Mouse (Mus musculus): Measurements from ENCODE around the gene Tbc1d23. TPM values are rescaled to one million over a fixed set of nuclear protein-coding genes. Genes with fewer than 3 reads are reported as not detected.
"Not testable (repeated sequence)": the region's sequence is repeated elsewhere in the genome, so short reads cannot be mapped to it uniquely, and the experiment has no call there.

The Tbc1d23 gene
- polyA plus RNA-seq, 1 experiment, result 21.4 TPM

DNA sequence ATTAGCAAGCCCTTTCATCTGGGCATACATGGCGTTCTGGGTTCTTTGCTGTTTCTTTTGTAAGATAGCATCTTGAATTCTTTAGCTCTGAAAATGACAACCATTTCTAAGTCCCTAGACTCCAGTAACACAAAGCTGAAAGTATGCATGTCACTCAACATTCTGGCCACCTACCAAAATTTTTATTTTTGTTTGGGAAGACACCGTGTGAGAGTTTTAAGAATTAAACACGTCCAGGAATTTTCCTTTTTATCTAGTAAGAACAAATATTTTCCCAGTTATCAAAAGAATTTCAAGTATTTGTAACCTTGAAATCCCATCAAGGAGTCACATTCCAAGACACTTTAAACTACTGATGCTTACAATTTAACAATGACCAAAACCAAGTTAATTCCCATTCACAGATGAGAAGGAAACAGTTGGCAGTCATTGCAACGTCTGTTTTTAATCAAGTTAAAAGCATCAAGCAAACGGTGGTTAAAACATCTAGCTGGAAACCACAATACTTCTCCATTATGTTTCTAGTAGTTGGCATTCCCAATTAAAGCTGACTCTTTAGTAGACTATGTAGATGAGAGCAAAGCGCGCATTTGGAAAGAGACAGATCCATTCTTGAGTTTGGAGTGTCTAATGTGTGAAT, 4.7 kb upstream of the Tbc1d23 start:
- no peak for TF ChIP-seq CTCF (IDR thresholded peaks at IDR 0.05; ENCODE audit: control insufficient read depth, insufficient read depth, low read length)

DNA sequence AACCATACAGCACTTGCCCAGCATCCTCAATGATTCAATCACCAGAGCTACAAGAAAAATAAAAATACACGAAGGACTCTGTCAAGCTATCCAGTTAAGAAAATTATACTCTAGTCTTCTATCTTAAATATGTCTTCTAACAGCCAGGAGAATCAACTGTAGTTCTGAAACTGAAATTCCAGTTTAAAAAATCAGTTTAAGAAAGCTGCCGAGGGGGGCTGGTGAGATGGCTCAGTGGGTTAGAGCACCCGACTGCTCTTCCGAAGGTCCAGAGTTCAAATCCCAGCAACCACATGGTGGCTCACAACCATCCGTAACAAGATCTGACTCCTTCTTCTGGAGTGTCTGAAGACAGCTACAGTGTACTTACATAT, 620 bp upstream of the Tbc1d23 start:
- 74% methylated on average over 5 of the region's 5 CpGs for WGBS
- H3K27ac ChIP-seq (ENCODE audit: control insufficient read depth, insufficient read depth, low read depth, low read length, poor library complexity); H3K4me3 ChIP-seq (replicated peaks; ENCODE audit: control insufficient read depth, low read depth, low read length); H3K4me1 ChIP-seq (ENCODE audit: control insufficient read depth, insufficient read depth, low read length): not testable (repeated sequence)

More for the DNA sequence above, 4.7 kb upstream of the Tbc1d23 start:
- Histone ChIP-seq H3K27ac (ENCODE audit: control insufficient read depth, insufficient read depth, low read depth, low read length, poor library complexity) (no peak overlapping the region), H3K4me1 (ENCODE audit: control insufficient read depth, insufficient read depth, low read length) (no peaks in the 10 kb centered on the region), H3K4me3 (replicated peaks; ENCODE audit: control insufficient read depth, low read depth, low read length) (no peak overlapping the region)
- 58% methylated on average over 7 of the region's 7 CpGs for WGBS

DNA sequence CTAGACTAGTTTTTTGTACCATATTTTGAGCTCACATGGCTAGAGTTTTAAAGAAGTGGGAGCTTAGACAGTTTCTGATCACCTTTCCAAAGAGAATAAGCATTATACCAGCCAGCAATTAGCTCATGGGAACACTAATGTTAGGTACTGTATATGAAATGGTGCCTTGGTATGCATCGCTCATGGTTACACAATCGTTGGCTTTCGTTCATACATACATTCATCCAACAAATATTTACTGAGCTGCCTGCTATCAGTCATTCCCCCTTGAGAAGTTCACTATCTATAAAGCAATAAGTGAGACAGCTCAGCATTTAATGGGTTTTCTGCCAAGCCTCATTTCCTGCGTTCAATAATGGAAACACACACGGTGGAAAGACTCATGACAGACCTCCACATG, 4.9 kb downstream of the Tbc1d23 start:
- H3K4me3 ChIP-seq (replicated peaks; ENCODE audit: control insufficient read depth, low read depth, low read length), result no peak overlapping the region
- no peak for TF ChIP-seq POLR2A (IDR thresholded peaks at IDR 0.05; ENCODE audit: borderline replicate concordance, control insufficient read depth, low read depth, low read length)
- TF ChIP-seq CTCF (IDR thresholded peaks at IDR 0.05; ENCODE audit: control insufficient read depth, insufficient read depth, low read length), result no peak
- H3K4me1 ChIP-seq (ENCODE audit: control insufficient read depth, insufficient read depth, low read length), result no peaks in the 10 kb centered on the region; the same call in 1 of the 2 replicates
- 82% methylated on average over 5 of the region's 5 CpGs for WGBS
- H3K27ac ChIP-seq (ENCODE audit: control insufficient read depth, insufficient read depth, low read depth, low read length, poor library complexity), result no peak overlapping the region

DNA sequence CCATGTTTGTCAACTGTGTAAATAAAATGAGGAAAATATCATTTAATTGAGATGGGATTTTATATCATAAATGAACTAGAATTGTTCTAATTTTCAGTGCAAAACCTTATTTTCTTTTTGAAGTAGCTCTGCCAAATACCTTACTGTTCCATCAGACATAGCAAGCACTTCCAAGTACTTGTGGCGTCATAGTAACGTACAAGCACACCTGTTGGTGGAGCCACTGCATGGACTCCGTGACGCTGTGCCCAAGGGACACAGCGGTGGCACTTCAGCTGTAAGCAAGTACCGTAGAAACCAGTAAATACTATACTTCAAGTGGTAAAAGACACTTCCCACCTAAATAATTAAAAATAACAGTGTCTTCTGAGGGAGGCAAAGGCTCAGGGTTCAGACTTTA, 10.9 kb downstream of the Tbc1d23 start:
- H3K27ac ChIP-seq (ENCODE audit: control insufficient read depth, insufficient read depth, low read depth, low read length, poor library complexity), result no peak overlapping the region
- peaks cover 1% of the 10 kb centered on the region; the same call in 1 of the 2 replicates for H3K4me1 ChIP-seq (ENCODE audit: control insufficient read depth, insufficient read depth, low read length)
- no peak overlapping the region for H3K4me3 ChIP-seq (replicated peaks; ENCODE audit: control insufficient read depth, low read depth, low read length)
- 88% methylated on average over 6 of the region's 6 CpGs for WGBS
- no peak for TF ChIP-seq CTCF (IDR thresholded peaks at IDR 0.05; ENCODE audit: control insufficient read depth, insufficient read depth, low read length)
- TF ChIP-seq POLR2A (IDR thresholded peaks at IDR 0.05; ENCODE audit: borderline replicate concordance, control insufficient read depth, low read depth, low read length), result no peak

DNA sequence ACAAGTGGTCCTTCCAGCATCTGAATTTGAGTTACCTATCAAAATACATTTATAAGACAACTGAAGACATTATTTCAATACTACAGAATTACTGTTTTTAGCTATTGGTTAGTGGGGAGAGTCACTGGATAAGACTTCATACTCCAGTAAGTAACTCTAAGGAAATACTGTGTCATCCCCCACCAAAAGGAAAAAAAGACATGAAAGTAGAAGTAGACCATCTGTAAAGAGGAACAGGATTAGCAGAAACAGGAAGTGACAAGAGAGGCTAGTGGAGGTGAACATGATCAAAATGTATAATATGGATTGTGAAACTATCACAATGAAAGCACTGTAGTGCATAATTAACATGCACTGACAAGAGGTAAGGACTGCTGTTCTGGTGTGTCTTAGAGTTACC, 15.3 kb downstream of the Tbc1d23 start:
- Histone ChIP-seq H3K27ac (ENCODE audit: control insufficient read depth, insufficient read depth, low read depth, low read length, poor library complexity) (peak overlapping the region; percentile 57), H3K4me3 (replicated peaks; ENCODE audit: control insufficient read depth, low read depth, low read length) (no peak overlapping the region), H3K4me1 (ENCODE audit: control insufficient read depth, insufficient read depth, low read length) (peaks cover 1% of the 10 kb centered on the region; the same call in 1 of the 2 replicates)
- TF ChIP-seq CTCF (IDR thresholded peaks at IDR 0.05; ENCODE audit: control insufficient read depth, insufficient read depth, low read length), result no peak
- TF ChIP-seq POLR2A (IDR thresholded peaks at IDR 0.05; ENCODE audit: borderline replicate concordance, control insufficient read depth, low read depth, low read length), result no peak

DNA sequence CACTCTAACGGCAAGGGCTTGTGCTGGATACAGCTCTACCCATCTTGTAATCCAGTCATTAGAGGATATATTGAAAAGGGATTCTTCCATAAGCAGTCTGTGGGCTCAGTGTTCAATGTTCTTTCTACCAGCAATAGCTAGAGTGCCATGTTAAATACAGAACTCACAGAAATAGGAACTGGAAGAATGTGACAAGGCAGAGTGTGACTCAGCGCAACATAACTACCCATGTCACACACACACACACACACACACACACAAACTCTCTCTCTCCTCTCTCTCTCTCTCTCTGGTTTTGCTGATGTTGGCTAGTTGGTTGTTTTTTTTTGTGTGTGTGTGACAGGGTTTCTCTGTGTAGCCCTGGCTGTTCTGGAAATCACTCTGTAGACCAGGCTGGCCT, 20.3 kb downstream of the Tbc1d23 start:
- no peak for TF ChIP-seq POLR2A (IDR thresholded peaks at IDR 0.05; ENCODE audit: borderline replicate concordance, control insufficient read depth, low read depth, low read length)
- no peak for TF ChIP-seq CTCF (IDR thresholded peaks at IDR 0.05; ENCODE audit: control insufficient read depth, insufficient read depth, low read length)
- 69% methylated on average over 2 of the region's 2 CpGs for WGBS
- peak overlapping the region; percentile 9; the same call in 1 of the 2 replicates for H3K27ac ChIP-seq (ENCODE audit: control insufficient read depth, insufficient read depth, low read depth, low read length, poor library complexity)
- H3K4me3 ChIP-seq (replicated peaks; ENCODE audit: control insufficient read depth, low read depth, low read length), result no peak overlapping the region
- H3K4me1 ChIP-seq (ENCODE audit: control insufficient read depth, insufficient read depth, low read length), result peaks cover 2% of the 10 kb centered on the region; the same call in 1 of the 2 replicates

DNA sequence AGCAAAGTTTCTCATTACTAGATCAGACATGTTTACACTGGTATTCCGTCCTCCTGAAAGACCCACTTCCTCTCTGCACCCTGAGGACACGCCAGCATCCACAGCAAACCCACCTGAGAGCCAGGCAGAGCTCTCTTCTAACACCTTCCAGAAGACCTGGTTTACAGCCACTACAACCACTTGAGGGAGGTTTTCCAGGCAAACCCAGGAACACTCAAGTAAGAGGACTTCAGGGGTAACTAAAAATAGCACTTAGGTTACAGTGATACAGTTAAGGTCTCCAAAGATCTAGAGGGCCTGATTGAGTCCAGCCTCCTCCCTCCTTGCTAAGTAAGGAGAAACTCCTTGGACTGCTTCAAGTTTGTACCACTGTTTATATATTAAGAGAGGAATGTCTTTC, 23.0 kb downstream of the Tbc1d23 start:
- peaks cover 1% of the 10 kb centered on the region; the same call in 1 of the 2 replicates for H3K4me1 ChIP-seq (ENCODE audit: control insufficient read depth, insufficient read depth, low read length)
- TF ChIP-seq POLR2A (IDR thresholded peaks at IDR 0.05; ENCODE audit: borderline replicate concordance, control insufficient read depth, low read depth, low read length) (no peak), CTCF (IDR thresholded peaks at IDR 0.05; ENCODE audit: control insufficient read depth, insufficient read depth, low read length) (no peak)
- no peak overlapping the region for H3K27ac ChIP-seq (ENCODE audit: control insufficient read depth, insufficient read depth, low read depth, low read length, poor library complexity)
- 82% methylated on average over 2 of the region's 2 CpGs for WGBS
- H3K4me3 ChIP-seq (replicated peaks; ENCODE audit: control insufficient read depth, low read depth, low read length), result no peak overlapping the region

DNA sequence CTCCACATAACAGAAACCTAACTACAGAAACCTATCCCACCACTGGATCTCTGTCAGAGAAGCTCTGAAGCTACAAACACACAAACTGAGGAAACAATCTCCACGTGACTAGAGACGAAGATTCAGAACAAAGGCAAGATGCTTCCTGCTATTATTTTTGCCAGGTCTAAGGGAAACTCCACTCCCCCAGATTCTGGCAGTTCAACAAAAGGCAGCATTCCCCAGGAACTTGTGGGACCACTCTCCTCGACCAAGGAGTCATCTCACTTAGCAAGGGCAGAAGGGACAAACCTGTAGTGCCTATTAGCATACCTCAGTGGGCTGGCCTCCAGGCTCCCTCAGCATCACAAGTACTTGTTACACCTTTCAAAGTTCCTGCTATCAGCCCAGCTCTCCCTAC, 34.0 kb downstream of the Tbc1d23 start:
- no peak for TF ChIP-seq POLR2A (IDR thresholded peaks at IDR 0.05; ENCODE audit: borderline replicate concordance, control insufficient read depth, low read depth, low read length)
- TF ChIP-seq CTCF (IDR thresholded peaks at IDR 0.05; ENCODE audit: control insufficient read depth, insufficient read depth, low read length), result no peak
- Histone ChIP-seq H3K27ac (ENCODE audit: control insufficient read depth, insufficient read depth, low read depth, low read length, poor library complexity) (no peak overlapping the region), H3K4me1 (ENCODE audit: control insufficient read depth, insufficient read depth, low read length) (no peaks in the 10 kb centered on the region; the same call in 1 of the 2 replicates), H3K4me3 (replicated peaks; ENCODE audit: control insufficient read depth, low read depth, low read length) (no peak overlapping the region)
- 71% methylated on average over 3 of the region's 3 CpGs for WGBS

DNA sequence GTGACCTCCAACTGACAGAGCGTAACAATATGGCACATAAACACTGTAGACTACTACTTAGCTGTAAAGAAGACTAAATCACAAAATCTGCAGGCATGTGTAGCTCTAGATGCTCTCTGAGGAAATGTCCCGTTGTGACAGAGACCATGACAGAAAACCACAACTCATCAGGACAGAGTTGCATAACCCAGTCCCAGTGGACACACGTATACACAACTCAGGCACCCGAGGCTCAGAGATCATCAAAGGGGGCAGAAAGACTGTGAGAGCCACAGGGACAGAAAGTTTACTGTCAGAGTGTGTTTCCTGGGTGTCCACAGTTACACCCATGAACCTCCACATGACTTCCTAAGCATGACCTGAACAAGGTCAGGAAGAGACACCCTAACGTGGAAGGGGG, 34.7 kb downstream of the Tbc1d23 start:
- Histone ChIP-seq H3K27ac (ENCODE audit: control insufficient read depth, insufficient read depth, low read depth, low read length, poor library complexity) (peak overlapping the region; percentile 64), H3K4me3 (replicated peaks; ENCODE audit: control insufficient read depth, low read depth, low read length) (no peak overlapping the region), H3K4me1 (ENCODE audit: control insufficient read depth, insufficient read depth, low read length) (no peaks in the 10 kb centered on the region; the same call in 1 of the 2 replicates)
- TF ChIP-seq POLR2A (IDR thresholded peaks at IDR 0.05; ENCODE audit: borderline replicate concordance, control insufficient read depth, low read depth, low read length), result no peak
- TF ChIP-seq CTCF (IDR thresholded peaks at IDR 0.05; ENCODE audit: control insufficient read depth, insufficient read depth, low read length), result no peak
- 43% methylated on average over 5 of the region's 5 CpGs for WGBS

Measured in bone marrow, adult 2 months (tissue).